Mouse (Mus musculus): Measurements from ENCODE around the gene Nat8f1. TPM values are rescaled to one million over a fixed set of nuclear protein-coding genes. Genes with fewer than 3 reads are reported as not detected.

Nat8f1 gene
- total and polyA plus RNA-seq, 3 experiments = 0.50 to 4.7 (median 1.4) TPM

DNA sequence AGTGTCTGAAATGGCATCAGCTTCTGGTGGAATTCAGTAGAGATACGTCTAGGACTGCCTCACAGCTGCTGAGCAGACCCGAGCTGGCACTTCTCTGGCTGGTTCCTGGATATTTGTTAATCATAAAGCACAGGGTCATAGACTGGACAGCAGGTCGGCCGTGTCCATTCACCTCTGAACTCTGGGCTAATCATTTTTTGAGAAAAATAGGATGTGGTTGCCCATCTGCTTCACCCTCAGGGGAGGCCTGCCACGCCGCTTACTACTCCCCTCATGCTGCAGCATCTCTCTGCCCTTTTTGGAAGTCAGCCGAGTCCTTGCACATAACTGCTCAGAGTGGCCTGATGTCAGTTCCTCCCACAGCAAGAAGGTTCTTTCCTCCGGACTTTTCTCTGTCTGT is 18.6 kb upstream of the Nat8f1 start:
- no peak overlapping the region for H3K4me2 ChIP-seq (ENCODE audit: insufficient read depth, low read depth, poor library complexity, severe bottlenecking)
- no peaks in the 10 kb centered on the region for H3K9me3 ChIP-seq (replicated peaks; ENCODE audit: low read length)
- no peak for TF ChIP-seq ZMIZ1 (IDR thresholded peaks at IDR 0.05; ENCODE audit: low read depth, low read length)
- no peaks in the 10 kb centered on the region for H3K27me3 ChIP-seq (replicated peaks)
- peaks cover 0 to 4% of the 10 kb centered on the region in 2 experiments; a peak in 2 of 4 replicates for H3K4me1 ChIP-seq (ENCODE audit: control insufficient read depth in 1 of 2, insufficient read depth in 2 of 2)
- no peak overlapping the region for H3K27ac ChIP-seq (ENCODE audit: insufficient read depth, low read depth)
- H3K79me2 ChIP-seq (replicated peaks; ENCODE audit: control insufficient read depth, extremely low read depth, insufficient read depth, poor library complexity, severe bottlenecking) = no peaks in the 10 kb centered on the region
- no peak overlapping the region for H3K9ac ChIP-seq (ENCODE audit: insufficient read depth, low read depth)
- dilution Hi-C loops (cut with MboI; ENCODE audit: extremely low pct_ligation_motif_present, extremely low pct_unique_long_range_greater_than_20kb, low sequenced_read_pairs) = no loop called here
- no peak overlapping the region for H3K4me3 ChIP-seq (replicated peaks in 1 of 3; ENCODE audit: low read depth in 2 of 3, low read length in 2 of 3, poor library complexity in 1 of 3)
- H3K36me3 ChIP-seq (replicated peaks in 1 of 2; ENCODE audit: control insufficient read depth in 1 of 2, insufficient read depth in 1 of 2, low read length in 1 of 2) = peaks cover 13 to 45% of the 10 kb centered on the region in 2 experiments
- no peak for DNase-seq (ENCODE audit: extremely low read depth)
- in situ Hi-C loops (cut with MboI; ENCODE audit: low pct_ligation_motif_present, low pct_unique_long_range_greater_than_20kb, low sequenced_read_pairs) = no loop called here

DNA sequence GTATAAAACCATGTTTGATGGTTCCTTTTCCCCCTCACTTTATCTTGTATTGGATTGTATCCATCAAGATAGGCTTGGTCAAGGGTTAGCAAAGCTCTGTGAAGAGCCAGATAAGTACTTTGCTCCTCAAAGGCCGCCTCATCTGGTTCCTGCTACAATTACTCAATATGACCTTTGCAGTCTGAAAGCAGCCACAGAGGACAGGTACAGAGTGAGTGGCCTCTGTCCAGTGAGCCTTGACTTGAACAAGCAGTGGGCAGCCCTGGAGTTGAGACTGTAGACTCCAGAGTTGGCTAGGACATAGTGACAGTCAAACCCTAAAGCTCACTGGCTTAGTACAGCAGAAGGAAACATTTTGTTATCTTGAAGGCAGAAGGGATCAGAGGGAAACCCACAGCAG is 13.8 kb upstream of the Nat8f1 start:
- H3K27me3 ChIP-seq (replicated peaks) = no peaks in the 10 kb centered on the region
- in situ Hi-C loops (cut with MboI; ENCODE audit: low pct_ligation_motif_present, low pct_unique_long_range_greater_than_20kb, low sequenced_read_pairs) = no loop called here
- TF ChIP-seq MAFK (IDR thresholded peaks at IDR 0.05; ENCODE audit: insufficient replicate concordance, low read length) = no peak
- no peak for TF ChIP-seq UBTF (IDR thresholded peaks at IDR 0.05; ENCODE audit: low read depth, low read length)
- TF ChIP-seq JUN (IDR thresholded peaks at IDR 0.05; ENCODE audit: insufficient read depth, low read depth, low read length) = no peak
- no peak for TF ChIP-seq USF2 (conservative IDR thresholded peaks at IDR 0.05; ENCODE audit: low read depth, low read length)
- no peak for TF ChIP-seq MAZ (IDR thresholded peaks at IDR 0.05; ENCODE audit: low read depth, low read length)
- no peak for TF ChIP-seq PAX5 (IDR thresholded peaks at IDR 0.05; ENCODE audit: low read length)
- no peak for TF ChIP-seq TCF12 (IDR thresholded peaks at IDR 0.05; ENCODE audit: low read depth, low read length)
- TF ChIP-seq SMC3 (IDR thresholded peaks at IDR 0.05; ENCODE audit: low read depth, low read length) = no peak
- no peak for TF ChIP-seq MYC (IDR thresholded peaks at IDR 0.05; ENCODE audit: low read depth, low read length)
- no peak for TF ChIP-seq POLR2AphosphoS2 (IDR thresholded peaks at IDR 0.05; ENCODE audit: low read depth, low read length)
- TF ChIP-seq CTCF (conservative IDR thresholded peaks at IDR 0.05 in 1 of 2, IDR thresholded peaks at IDR 0.05 in 1 of 2; ENCODE audit: low read depth in 2 of 2, low read length in 2 of 2) = no peak
- no peak for TF ChIP-seq TBP (conservative IDR thresholded peaks at IDR 0.05; ENCODE audit: low read depth, low read length)
- no peak for TF ChIP-seq MEF2A (IDR thresholded peaks at IDR 0.05; ENCODE audit: borderline replicate concordance, low read depth, low read length)
- no peak for TF ChIP-seq CHD1 (IDR thresholded peaks at IDR 0.05; ENCODE audit: low read depth, low read length)
- no peak for TF ChIP-seq ZKSCAN1 (IDR thresholded peaks at IDR 0.05; ENCODE audit: borderline replicate concordance, low read depth, low read length)
- TF ChIP-seq GABPA (IDR thresholded peaks at IDR 0.05; ENCODE audit: insufficient replicate concordance, low read depth, low read length) = no peak
- no peak for TF ChIP-seq ETS1 (conservative IDR thresholded peaks at IDR 0.05; ENCODE audit: low read depth, low read length)
- TF ChIP-seq POLR2A (IDR thresholded peaks at IDR 0.05; ENCODE audit: low read depth, low read length) = no peak
- no peak for TF ChIP-seq ZMIZ1 (IDR thresholded peaks at IDR 0.05; ENCODE audit: low read depth, low read length)
- TF ChIP-seq SIN3A (IDR thresholded peaks at IDR 0.05; ENCODE audit: low read length) = no peak

More for the DNA sequence above, 13.8 kb upstream of the Nat8f1 start:
- no peak overlapping the region for H3K9ac ChIP-seq (ENCODE audit: insufficient read depth, low read depth)
- H3K36me3 ChIP-seq (replicated peaks in 1 of 2; ENCODE audit: control insufficient read depth in 1 of 2, insufficient read depth in 1 of 2, low read length in 1 of 2) = peaks cover 48 to 82% of the 10 kb centered on the region in 2 experiments
- no peak overlapping the region for H3K4me3 ChIP-seq (replicated peaks in 1 of 3; ENCODE audit: low read depth in 2 of 3, low read length in 2 of 3, poor library complexity in 1 of 3)
- no peak for DNase-seq (ENCODE audit: extremely low read depth)
- H3K9me3 ChIP-seq (replicated peaks; ENCODE audit: low read length) = no peaks in the 10 kb centered on the region
- no peaks in the 10 kb centered on the region for H3K79me2 ChIP-seq (replicated peaks; ENCODE audit: control insufficient read depth, extremely low read depth, insufficient read depth, poor library complexity, severe bottlenecking)
- no peaks in the 10 kb centered on the region for H3K4me1 ChIP-seq (ENCODE audit: control insufficient read depth in 1 of 2, insufficient read depth in 2 of 2)
- no peak overlapping the region for H3K27ac ChIP-seq (ENCODE audit: insufficient read depth, low read depth)
- dilution Hi-C loops (cut with MboI; ENCODE audit: extremely low pct_ligation_motif_present, extremely low pct_unique_long_range_greater_than_20kb, low sequenced_read_pairs) = no loop called here
- H3K4me2 ChIP-seq (ENCODE audit: insufficient read depth, low read depth, poor library complexity, severe bottlenecking) = no peak overlapping the region
